Mouse (Mus musculus) liver, adult (tissue): Measurements from ENCODE around the gene Rtn4.

Experiments used
- GATA4 ChIP-seq: IDR thresholded peaks from 2 replicates; pipeline ENCODE4 v1.6.1; 2014; ENCODE audit warnings: mild to moderate bottlenecking, low read length; ENCODE audit not compliant: insufficient replicate concordance

Gene Rtn4

GRCm38 (mm10) chr11:29692683-29693272, at the start of gene Rtn4:
Gene Rtn4, plus strand, starts transcription at chr11:29692947.
- no peak for TF ChIP-seq GATA4

DNA sequence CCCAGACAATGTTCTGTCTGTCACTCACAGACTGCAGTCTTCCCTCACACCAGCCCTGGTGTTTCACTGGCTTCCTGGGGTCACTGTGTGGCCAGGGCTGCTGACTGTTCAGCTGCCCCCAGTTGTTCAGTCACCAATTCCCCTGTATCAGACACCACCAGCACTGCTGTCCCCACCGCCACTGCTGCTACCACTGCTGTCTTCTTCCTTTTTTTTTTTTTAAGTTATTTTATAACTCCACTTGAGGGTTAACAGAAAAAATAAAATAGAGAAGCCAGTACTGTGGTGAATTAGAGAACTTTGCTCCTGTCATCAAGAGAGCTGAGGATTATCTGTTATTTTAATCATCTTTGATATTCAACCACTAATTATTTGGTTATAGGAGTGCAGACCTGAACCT, 48.3 kb upstream of the Rtn4 start:
- no peak for TF ChIP-seq GATA4

- no peak for TF ChIP-seq GATA4
Observed at GRCm38 (mm10) chr11:29645411-29646066, 47.2 kb upstream of the Rtn4 start.

DNA sequence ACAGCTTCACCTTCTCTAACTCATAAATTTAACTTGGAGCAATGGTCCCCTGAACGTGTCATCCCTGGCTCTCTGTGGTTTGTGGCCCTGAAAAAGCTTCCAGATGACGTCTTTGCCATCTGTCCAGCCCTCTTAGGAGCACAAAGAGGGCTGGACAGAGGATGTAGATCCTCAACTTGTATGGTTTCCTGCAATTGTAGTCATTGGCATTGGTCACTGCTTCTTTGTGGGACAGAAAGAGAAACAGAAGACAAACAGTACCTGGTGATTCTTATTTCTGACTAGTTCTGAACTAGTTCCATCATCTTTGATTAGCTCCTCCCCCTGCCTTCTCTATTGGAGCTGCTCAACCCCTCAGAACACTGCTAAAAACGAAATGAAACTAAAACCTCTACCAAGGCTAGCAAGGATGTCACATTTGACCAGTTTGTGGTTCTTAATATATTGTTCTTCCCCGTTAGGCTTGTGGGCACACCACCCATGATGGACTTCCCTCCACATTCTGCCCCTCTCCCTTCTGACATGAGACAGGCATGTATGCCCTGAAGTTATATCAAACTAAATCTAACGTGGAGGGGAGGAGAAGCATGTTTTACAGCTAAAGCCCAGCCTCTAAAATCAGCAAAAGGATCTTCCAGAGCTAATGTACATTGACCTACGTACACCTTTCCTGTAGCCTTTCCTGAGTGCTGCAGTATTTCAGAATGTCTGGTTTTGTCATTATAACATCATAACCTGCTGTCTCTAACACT, 45.0 kb upstream of the Rtn4 start:
- no peak for TF ChIP-seq GATA4

GRCm38 (mm10) chr11:29660740-29661139, 32.0 kb upstream of the Rtn4 start:
- no peak for TF ChIP-seq GATA4

DNA sequence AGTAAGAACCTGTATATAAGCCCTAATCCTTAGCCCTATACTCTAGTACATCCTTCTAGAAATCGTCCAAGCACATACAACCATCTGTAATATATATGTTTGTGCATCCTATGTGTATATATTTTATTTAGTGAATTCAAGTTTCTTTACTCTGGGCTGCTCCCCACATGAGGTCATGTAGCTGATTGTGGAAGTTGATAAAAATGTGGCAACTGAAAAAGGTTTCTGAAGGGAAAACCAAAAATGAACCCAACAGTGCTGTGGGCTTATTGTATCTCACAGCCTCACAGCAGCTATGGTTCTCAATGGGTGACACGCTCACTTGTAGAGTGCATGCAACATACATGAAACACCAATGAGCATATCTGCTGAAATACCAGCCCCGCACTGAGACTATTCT, 25.1 kb upstream of the Rtn4 start:
- no peak for TF ChIP-seq GATA4

GRCm38 (mm10) chr11:29669706-29670105, 23.0 kb upstream of the Rtn4 start:
- no peak for TF ChIP-seq GATA4

- no peak for TF ChIP-seq GATA4
Observed at GRCm38 (mm10) chr11:29673359-29673758, 19.4 kb upstream of the Rtn4 start.

GRCm38 (mm10) chr11:29676718-29677117, 16.0 kb upstream of the Rtn4 start:
- no peak for TF ChIP-seq GATA4

GRCm38 (mm10) chr11:29679942-29680341, 12.8 kb upstream of the Rtn4 start:
- no peak for TF ChIP-seq GATA4

GRCm38 (mm10) chr11:29680771-29681170, 12.0 kb upstream of the Rtn4 start:
- TF ChIP-seq GATA4 = no peak

DNA sequence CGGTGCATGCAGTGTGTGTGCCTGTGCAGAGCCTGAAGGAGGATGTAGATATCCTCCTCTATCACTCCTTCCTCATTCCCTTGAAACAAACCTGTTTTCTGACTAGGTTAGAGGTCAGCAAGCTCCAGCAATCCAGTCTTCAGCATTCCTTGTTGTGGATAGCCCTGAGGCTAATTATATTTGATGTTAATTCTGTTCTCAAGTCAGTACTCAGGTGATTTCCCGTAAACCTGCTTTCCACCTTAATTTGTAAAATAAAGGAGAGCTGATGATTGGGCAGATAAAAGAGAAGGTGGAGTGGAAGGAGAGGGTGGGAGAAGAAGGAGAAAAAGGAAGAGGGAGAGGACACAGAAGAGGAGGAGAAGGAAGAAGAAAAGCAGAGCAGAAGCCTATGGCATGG, 8.5 kb upstream of the Rtn4 start:
- TF ChIP-seq GATA4 = no peak

GRCm38 (mm10) chr11:29686176-29686575, 6.6 kb upstream of the Rtn4 start:
- TF ChIP-seq GATA4 = no peak

DNA sequence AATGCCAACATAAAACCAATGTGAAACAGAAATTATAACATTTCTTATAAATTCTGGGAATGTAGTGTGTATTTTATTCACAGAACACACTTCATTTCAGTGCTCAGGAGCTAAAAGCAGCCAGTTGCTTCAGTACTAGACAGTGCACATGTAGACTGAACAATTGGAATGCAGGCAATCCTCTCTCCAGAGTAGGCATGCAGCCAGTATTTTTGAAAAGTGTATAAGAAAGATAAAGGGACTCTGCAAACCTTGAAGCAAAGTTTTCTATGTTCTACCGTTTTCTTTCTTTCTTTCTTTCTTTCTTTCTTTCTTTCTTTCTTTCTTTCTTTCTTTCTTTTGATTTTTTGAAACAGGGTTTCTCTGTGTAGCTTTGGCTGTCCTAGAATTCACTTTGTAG, 1.2 kb upstream of the Rtn4 start:
- no peak for TF ChIP-seq GATA4

GRCm38 (mm10) chr11:29692111-29692682, 550 bp upstream of the Rtn4 start:
- TF ChIP-seq GATA4 = no peak
